Mouse (Mus musculus) lung, adult 18-20 months (tissue): ENCODE measurements at regions not wholly inside any gene's neighbourhood (a gene's known extent, or its start where the extent isn't known, plus 50 kb on each side); places are given as distances from the start of the nearest gene placed in this dataset.

Experiments
- DNase-seq, 2 experiments: peaks; one replicate each; pipeline ENCODE4 v3.0.0; 2022; ENCODE audit warnings: mixed read lengths in 2 of 2

GRCm38 (mm10) chr10:37436849-37437248, 298.1 kb upstream of the Marcks start:
- DNase-seq = no peak

GRCm38 (mm10) chr10:37434229-37434628, 295.5 kb upstream of the Marcks start:
- DNase-seq = no peak

GRCm38 (mm10) chr10:37423047-37423446, 284.3 kb upstream of the Marcks start:
- no peak for DNase-seq

GRCm38 (mm10) chr10:37422612-37423011, 283.9 kb upstream of the Marcks start:
- no peak for DNase-seq

GRCm38 (mm10) chr10:37416321-37416720, 277.6 kb upstream of the Marcks start:
- DNase-seq = no peak

- no peak for DNase-seq
Measured at GRCm38 (mm10) chr10:37412401-37412800, 273.7 kb upstream of the Marcks start.

GRCm38 (mm10) chr10:37409749-37410148, 271.0 kb upstream of the Marcks start:
- no peak for DNase-seq

- DNase-seq = no peak
Measured at GRCm38 (mm10) chr10:37407487-37407886, 268.8 kb upstream of the Marcks start.

- DNase-seq = no peak
Measured at GRCm38 (mm10) chr10:37404933-37405332, 266.2 kb upstream of the Marcks start.

- no peak for DNase-seq
Measured at GRCm38 (mm10) chr10:37404407-37404806, 265.7 kb upstream of the Marcks start.

- DNase-seq = no peak
Measured at GRCm38 (mm10) chr10:37402376-37402775, 263.7 kb upstream of the Marcks start.

GRCm38 (mm10) chr10:37400991-37401390, 262.3 kb upstream of the Marcks start:
- DNase-seq = no peak

- no peak for DNase-seq
Measured at GRCm38 (mm10) chr10:37400379-37400778, 261.7 kb upstream of the Marcks start.

- peak; percentile 17 to 24 for DNase-seq
Measured at GRCm38 (mm10) chr10:37397271-37397991, 258.7 kb upstream of the Marcks start.

- no peak for DNase-seq
Measured at GRCm38 (mm10) chr10:37390011-37390410, 251.3 kb upstream of the Marcks start.

- no peak for DNase-seq
Measured at GRCm38 (mm10) chr10:37386216-37386615, 247.5 kb upstream of the Marcks start.

- DNase-seq = peak; percentile 12 to 24
Measured at GRCm38 (mm10) chr10:37380024-37380423, 241.3 kb upstream of the Marcks start.

- DNase-seq = no peak
Measured at GRCm38 (mm10) chr10:37378002-37378702, 239.4 kb upstream of the Marcks start.

GRCm38 (mm10) chr10:37377258-37378001, 238.7 kb upstream of the Marcks start:
- DNase-seq = no peak

GRCm38 (mm10) chr10:37376172-37376571, 237.5 kb upstream of the Marcks start:
- DNase-seq = no peak

GRCm38 (mm10) chr10:37375648-37376047, 236.9 kb upstream of the Marcks start:
- no peak for DNase-seq

- DNase-seq = no peak
Measured at GRCm38 (mm10) chr10:37368997-37369679, 230.4 kb upstream of the Marcks start.

GRCm38 (mm10) chr10:37367796-37368195, 229.1 kb upstream of the Marcks start:
- DNase-seq = peak in 1 of 2 experiments; percentile 14
